Mouse (Mus musculus) adrenal gland, postnatal 10 days (tissue): ENCODE data around the gene Ltb4r2. TPM values are rescaled to one million over a fixed set of nuclear protein-coding genes. Genes with fewer than 3 reads are reported as not detected.

Experiments used
- DNase-seq: peaks from one replicate; pipeline ENCODE4 v3.0.0; 2021; ENCODE audit warnings: mixed read lengths
- total RNA-seq, 2 experiments: library from RNA; stranded (reverse); gene quantifications; 2 replicates each; pipeline ENCODE4 v1.2.3; 2021

The Ltb4r2 gene
- total RNA-seq, 2 experiments from 2014 or later = 0.12 to 0.54 TPM

GRCm38 (mm10) chr14:55737086-55737687 lies 24.0 kb upstream of the Ltb4r2 start:
- no peak for DNase-seq

- DNase-seq = peak; percentile 93
These were observed 17.5 kb upstream of the Ltb4r2 start for GRCm38 (mm10) chr14:55743711-55744110.

GRCm38 (mm10) chr14:55745180-55745860 lies 15.9 kb upstream of the Ltb4r2 start, which contains the start of the genes Dhrs1 and Nop9:
TSS of gene Dhrs1 (minus strand) at chr14:55745690.
TSS of gene Nop9 (plus strand) at chr14:55745693.
- peak; percentile 96 for DNase-seq

- DNase-seq = no peak
These were observed 15.4 kb upstream of the Ltb4r2 start for GRCm38 (mm10) chr14:55745861-55746237.

GRCm38 (mm10) chr14:55747051-55747847 lies 14.0 kb upstream of the Ltb4r2 start:
- no peak for DNase-seq

GRCm38 (mm10) chr14:55757566-55757965 lies 3.7 kb upstream of the Ltb4r2 start:
- DNase-seq = no peak

GRCm38 (mm10) chr14:55758363-55758784 lies 2.9 kb upstream of the Ltb4r2 start, which contains the start of gene Cideb:
TSS of gene Cideb (minus strand) at chr14:55758458.
- DNase-seq = peak; percentile 60

- peak; percentile 91 for DNase-seq
These were observed 1.1 kb upstream of the Ltb4r2 start for GRCm38 (mm10) chr14:55760156-55760555.

GRCm38 (mm10) chr14:55762001-55762821 lies 983 bp downstream of the Ltb4r2 start:
- peak; percentile 63 for DNase-seq

- DNase-seq = no peak
These were observed 1.9 kb downstream of the Ltb4r2 start for GRCm38 (mm10) chr14:55763166-55763565.

- DNase-seq = no peak
These were observed 4.5 kb downstream of the Ltb4r2 start, which contains the start of gene Ltb4r1 for GRCm38 (mm10) chr14:55765696-55766095. TSS of gene Ltb4r1 (plus strand) at chr14:55765962.

- peak; percentile 69 for DNase-seq
These were observed 6.5 kb downstream of the Ltb4r2 start for GRCm38 (mm10) chr14:55767519-55768414.

- no peak for DNase-seq
These were observed 7.3 kb downstream of the Ltb4r2 start for GRCm38 (mm10) chr14:55768555-55768954.

- DNase-seq = no peak
These were observed 8.0 kb downstream of the Ltb4r2 start for GRCm38 (mm10) chr14:55769087-55769703.

GRCm38 (mm10) chr14:55776711-55777110 lies 15.5 kb downstream of the Ltb4r2 start:
- no peak for DNase-seq

- DNase-seq = no peak
These were observed 15.9 kb downstream of the Ltb4r2 start for GRCm38 (mm10) chr14:55777176-55777575.

- no peak for DNase-seq
These were observed 16.6 kb downstream of the Ltb4r2 start for GRCm38 (mm10) chr14:55777806-55778205.

- peak; percentile 1 for DNase-seq
These were observed 17.5 kb downstream of the Ltb4r2 start for GRCm38 (mm10) chr14:55778686-55779085.

GRCm38 (mm10) chr14:55779656-55780055 lies 18.4 kb downstream of the Ltb4r2 start:
- peak; percentile 2 for DNase-seq

GRCm38 (mm10) chr14:55780736-55781135 lies 19.5 kb downstream of the Ltb4r2 start:
- DNase-seq = peak; percentile 2
